Mouse (Mus musculus) heart, postnatal 36 days (tissue): ENCODE results near the gene Trhr2. TPM values are rescaled to one million over a fixed set of nuclear protein-coding genes. Genes with fewer than 3 reads are reported as not detected.
A peak's percentile ranks its signal among the peaks of the same experiment; 100 is the strongest.

Experiments used
- DNase-seq, 2 experiments: peaks; one replicate each; pipeline ENCODE4 v3.0.0; 2021 to 2022
- intact Hi-C: fragments of 180-260 bp; cut with DNase I; formaldehyde crosslinking; loops from one replicate; pipeline ENCODE4 v1.15.1; 2025
- total RNA-seq, 2 experiments: library from RNA; stranded (reverse); gene quantifications; 2 replicates each; pipeline ENCODE4 v1.2.3; 2021

Trhr2 gene
- total RNA-seq, 2 experiments from 2014 or later: not detected

- no peak for DNase-seq
- intact Hi-C loops: no loop called here
Measured at GRCm38 (mm10) chr8:122313310-122313709, 47.2 kb downstream of the Trhr2 start.

- peak in 1 of 2 experiments; percentile 31 for DNase-seq
- intact Hi-C loops: no loop called here
Measured at GRCm38 (mm10) chr8:122312553-122312952, 48.0 kb downstream of the Trhr2 start.

GRCm38 (mm10) chr8:122311115-122311514, 49.4 kb downstream of the Trhr2 start:
- DNase-seq: no peak
- intact Hi-C loops: no loop called here

GRCm38 (mm10) chr8:122309272-122309671, 51.3 kb downstream of the Trhr2 start:
- intact Hi-C loops: no loop called here
- no peak for DNase-seq

- DNase-seq: no peak
Measured at GRCm38 (mm10) chr8:122307836-122308235, 52.7 kb downstream of the Trhr2 start.

More at GRCm38 (mm10) chr8:122307836-122308235, 52.7 kb downstream of the Trhr2 start:
- intact Hi-C loops: no loop called here

Other genes with a start within 250 kb of the Trhr2 start
- 10 to 100 TPM; 23.1 to 30.0 TPM for gene Zfpm1, start 78.6 kb downstream of the Trhr2 start, total RNA-seq
- gene Zc3h18, start 15.9 kb upstream of the Trhr2 start, total RNA-seq: 10 to 100 TPM; 21.4 to 23.0 TPM
- not detected for gene Il17c, start 61.3 kb upstream of the Trhr2 start, total RNA-seq
- 10 to 100 TPM; 40.4 to 42.1 TPM for gene Cyba, start 72.2 kb upstream of the Trhr2 start, total RNA-seq
- gene Mvd, start 82.7 kb upstream of the Trhr2 start, total RNA-seq: 1 to 10 TPM; 4.5 to 5.5 TPM
- 1 to 10 TPM; 2.2 to 5.0 TPM for gene Snai3, start 100.0 kb upstream of the Trhr2 start, total RNA-seq
- gene Rnf166, start 115.3 kb upstream of the Trhr2 start, total RNA-seq: 10 to 100 TPM; 37.3 to 40.0 TPM
- gene Ctu2, start 115.4 kb upstream of the Trhr2 start, total RNA-seq: 10 to 100 TPM in 1 of 2 experiments, 1 to 10 TPM in 1; 7.1 to 10.7 TPM
- 10 to 100 TPM; 18.8 to 21.6 TPM for gene Piezo1, start 190.6 kb upstream of the Trhr2 start, total RNA-seq
- 1 to 10 TPM; 2.4 to 2.5 TPM for gene Cdt1, start 207.3 kb upstream of the Trhr2 start, total RNA-seq
- gene Aprt, start 216.2 kb upstream of the Trhr2 start, total RNA-seq: 10 to 100 TPM; 29.8 to 38.9 TPM